Mouse (Mus musculus) cerebellum, postnatal 14 days (tissue): ENCODE data around the gene Cbarp.
A peak's percentile ranks its signal among the peaks of the same experiment; 100 is the strongest.

ENCODE experiments used
- DNase-seq, 2 experiments: peaks; one replicate each; pipeline ENCODE4 v3.0.0; 2021; ENCODE audit warnings: mixed read lengths in 2 of 2

Cbarp gene

GRCm38 (mm10) chr10:80140666-80141035 lies at the start of gene Cbarp:
Gene Cbarp (minus strand): TSS chr10:80140835.
- DNase-seq = no peak

GRCm38 (mm10) chr10:80189999-80190398 lies 49.4 kb upstream of the Cbarp start:
- DNase-seq = peak in 1 of 2 experiments; percentile 20

GRCm38 (mm10) chr10:80188453-80189024 lies 47.9 kb upstream of the Cbarp start:
- DNase-seq = no peak

GRCm38 (mm10) chr10:80187739-80188138 lies 47.1 kb upstream of the Cbarp start:
- DNase-seq = no peak

GRCm38 (mm10) chr10:80186649-80187048 lies 46.0 kb upstream of the Cbarp start:
- no peak for DNase-seq

- DNase-seq = no peak
These were observed 41.9 kb upstream of the Cbarp start for GRCm38 (mm10) chr10:80182547-80182946.

GRCm38 (mm10) chr10:80180823-80181222 lies 40.2 kb upstream of the Cbarp start:
- DNase-seq = no peak

GRCm38 (mm10) chr10:80180288-80180687 lies 39.7 kb upstream of the Cbarp start:
- DNase-seq = no peak

GRCm38 (mm10) chr10:80179068-80180051 lies 38.7 kb upstream of the Cbarp start, which contains the start of gene Efna2:
Gene Efna2 (plus strand): TSS chr10:80179482.
- peak; percentile 56 to 70 for DNase-seq

GRCm38 (mm10) chr10:80177441-80178279 lies 37.0 kb upstream of the Cbarp start:
- DNase-seq = no peak

GRCm38 (mm10) chr10:80176270-80176834 lies 35.7 kb upstream of the Cbarp start:
- peak in 1 of 2 experiments; percentile 19 for DNase-seq

GRCm38 (mm10) chr10:80175536-80176269 lies 35.1 kb upstream of the Cbarp start:
- peak; percentile 69 to 72 for DNase-seq

GRCm38 (mm10) chr10:80174705-80175104 lies 34.1 kb upstream of the Cbarp start:
- peak; percentile 52 to 59 for DNase-seq

GRCm38 (mm10) chr10:80173955-80174640 lies 33.5 kb upstream of the Cbarp start:
- DNase-seq = peak; percentile 42 to 59

GRCm38 (mm10) chr10:80173358-80173757 lies 32.7 kb upstream of the Cbarp start:
- peak in 1 of 2 experiments; percentile 55 for DNase-seq

- DNase-seq = peak; percentile 85 to 87
These were observed 32.1 kb upstream of the Cbarp start, which contains the start of gene 1600002K03Rik for GRCm38 (mm10) chr10:80172527-80173292. Gene 1600002K03Rik (plus strand): TSS chr10:80172944.

GRCm38 (mm10) chr10:80171760-80172526 lies 31.3 kb upstream of the Cbarp start:
- peak; percentile 43 to 63 for DNase-seq

GRCm38 (mm10) chr10:80171252-80171651 lies 30.6 kb upstream of the Cbarp start:
- DNase-seq = peak in 1 of 2 experiments; percentile 12

- DNase-seq = peak in 1 of 2 experiments; percentile 19
These were observed 30.0 kb upstream of the Cbarp start for GRCm38 (mm10) chr10:80170601-80171021.
